Mouse (Mus musculus) heart, adult 9 months (tissue): ENCODE measurements around the gene Faim2.

Experiments
- DNase-seq, 2 experiments: peaks; one replicate each; pipeline ENCODE4 v3.0.0; 2022; ENCODE audit warnings: low spot score in 2 of 2

Gene Faim2

GRCm38 (mm10) chr15:99509840-99510239 lies 18.1 kb downstream of the Faim2 start:
- no peak for DNase-seq

DNA sequence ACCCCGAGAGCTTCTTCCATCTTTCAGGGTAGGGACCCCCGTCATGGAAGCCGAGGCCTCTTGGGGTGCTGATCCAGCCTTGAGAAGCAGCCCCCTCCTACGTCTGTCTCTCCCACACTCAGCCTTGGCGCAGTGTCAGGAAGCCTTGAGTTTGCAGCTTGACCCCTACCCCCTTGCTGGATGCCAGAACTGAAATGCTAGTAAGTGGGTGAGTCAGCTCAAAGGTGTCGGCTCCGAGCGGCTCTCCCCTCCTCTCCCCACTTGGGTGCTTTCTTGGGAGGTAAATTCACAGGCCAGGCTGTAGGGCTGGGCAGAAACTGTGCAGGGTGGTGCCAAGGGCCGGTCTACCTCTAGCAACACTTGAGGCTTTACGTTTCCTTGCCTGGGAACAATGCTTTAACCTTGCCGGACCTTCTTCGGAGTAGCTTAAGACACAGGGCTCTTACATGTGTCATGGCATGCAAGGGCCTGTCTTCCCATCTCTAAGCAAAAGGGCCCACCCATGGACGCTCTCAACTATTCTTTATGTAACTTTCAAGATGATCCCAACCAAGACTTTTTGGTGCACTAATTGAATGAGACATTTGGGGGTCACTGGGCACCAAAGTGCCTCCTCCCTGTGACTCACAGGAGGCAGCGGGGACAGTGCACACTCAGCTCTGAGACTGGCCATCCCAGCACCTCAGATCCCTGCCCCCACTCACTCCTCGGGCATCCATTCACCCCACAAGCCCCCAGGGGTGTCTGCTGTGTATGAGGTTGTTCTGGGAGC lies 22.5 kb downstream of the Faim2 start:
- DNase-seq: no peak

- DNase-seq: no peak
Observed at GRCm38 (mm10) chr15:99503256-99503655, 24.7 kb downstream of the Faim2 start.

DNA sequence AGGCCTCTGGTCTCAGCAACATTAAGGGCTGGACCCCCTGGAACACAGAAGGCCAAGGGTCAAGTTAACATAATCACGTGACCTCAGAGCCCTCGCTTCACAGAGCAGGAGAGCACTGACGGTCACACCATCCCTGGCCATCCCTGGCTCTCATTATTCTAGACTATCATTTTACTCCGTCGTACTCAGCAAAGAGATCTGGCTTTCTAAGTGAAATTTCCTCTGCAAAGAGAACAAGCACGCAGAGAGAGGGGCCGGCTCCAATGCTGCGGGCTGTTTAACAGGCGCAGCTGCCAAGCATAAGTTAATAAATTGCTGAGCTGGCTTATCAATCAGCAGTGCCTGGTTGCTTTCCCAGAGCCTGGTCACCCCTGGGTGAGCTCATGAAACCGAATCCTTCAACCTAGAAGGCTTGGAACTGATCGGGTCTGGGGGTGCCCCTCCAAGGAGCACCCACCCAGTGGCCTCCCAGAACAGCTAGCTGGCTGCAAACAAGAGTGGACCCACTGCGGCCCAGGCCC lies 25.6 kb downstream of the Faim2 start:
- no peak for DNase-seq

GRCm38 (mm10) chr15:99501292-99502260 lies 26.4 kb downstream of the Faim2 start:
- no peak for DNase-seq

DNA sequence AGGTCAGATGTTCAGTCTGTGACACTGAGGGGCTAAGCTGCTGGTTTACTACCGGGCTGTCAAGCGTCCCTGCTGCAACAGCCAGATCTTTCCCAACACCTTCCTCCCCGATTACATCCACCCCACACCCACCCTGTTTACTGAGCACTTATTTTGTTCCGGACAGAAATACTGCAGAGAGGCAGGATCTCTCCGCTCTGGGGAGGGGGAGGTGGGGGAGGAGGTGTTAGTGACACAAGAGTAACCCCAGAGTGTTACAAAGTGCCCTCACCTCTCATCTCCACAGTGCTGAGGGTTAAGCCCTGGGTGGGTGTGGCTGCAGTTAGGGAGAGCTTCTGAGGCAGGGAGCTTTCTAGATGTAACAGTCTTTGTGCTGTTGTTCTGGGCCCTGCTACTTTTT lies 27.6 kb downstream of the Faim2 start:
- no peak for DNase-seq

DNA sequence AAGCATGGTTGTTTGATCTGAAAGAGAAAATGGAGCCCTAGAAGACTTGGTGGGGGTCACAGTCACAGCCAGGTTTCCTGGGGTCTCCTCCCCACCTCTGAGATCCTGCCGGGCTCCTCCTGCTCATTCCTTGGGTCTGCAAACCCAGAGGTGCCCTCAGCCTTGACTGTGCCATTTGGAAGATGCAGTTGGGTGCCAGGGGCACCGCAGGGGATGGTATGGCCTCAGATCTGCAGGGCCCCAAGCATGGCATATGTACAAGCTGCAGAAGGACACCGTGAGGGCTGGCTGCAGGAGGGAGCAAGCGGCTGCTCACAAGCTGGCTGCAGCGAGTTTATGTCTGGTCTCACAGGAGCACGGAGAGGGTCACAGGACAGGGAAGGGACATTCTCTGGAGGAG lies 28.2 kb downstream of the Faim2 start:
- DNase-seq: no peak

- DNase-seq: peak; percentile 31 to 32
Observed at GRCm38 (mm10) chr15:99498781-99499180, 29.2 kb downstream of the Faim2 start.

DNA sequence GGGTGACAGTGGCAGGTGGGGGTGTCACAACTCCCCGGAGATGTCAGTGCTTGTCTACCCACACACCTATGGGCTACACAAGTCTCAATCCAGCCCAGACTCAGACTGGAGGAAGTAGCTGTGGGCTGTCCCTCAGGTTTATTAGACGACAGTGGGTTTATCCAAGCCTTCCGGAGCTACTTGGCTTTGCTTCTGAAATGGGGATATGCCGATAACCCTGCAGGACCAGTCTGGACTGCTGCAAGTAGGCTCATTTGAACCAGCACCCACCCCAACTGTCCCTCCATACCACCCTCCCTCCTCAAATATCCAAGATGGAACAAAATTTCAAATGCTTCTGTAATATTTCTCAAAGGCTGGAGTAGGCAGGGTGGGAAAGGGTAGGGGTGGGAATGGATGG lies 29.6 kb downstream of the Faim2 start:
- DNase-seq: peak in 1 of 2 experiments; percentile 15

GRCm38 (mm10) chr15:99497527-99498242 lies 30.3 kb downstream of the Faim2 start:
- DNase-seq: peak; percentile 61 to 83

- peak; percentile 41 to 52 for DNase-seq
Observed at GRCm38 (mm10) chr15:99497061-99497460, 30.9 kb downstream of the Faim2 start.

- DNase-seq: no peak
Observed at GRCm38 (mm10) chr15:99484745-99485144, 43.2 kb downstream of the Faim2 start.

- DNase-seq: no peak
Observed at GRCm38 (mm10) chr15:99475814-99476213, 52.2 kb downstream of the Faim2 start.

DNA sequence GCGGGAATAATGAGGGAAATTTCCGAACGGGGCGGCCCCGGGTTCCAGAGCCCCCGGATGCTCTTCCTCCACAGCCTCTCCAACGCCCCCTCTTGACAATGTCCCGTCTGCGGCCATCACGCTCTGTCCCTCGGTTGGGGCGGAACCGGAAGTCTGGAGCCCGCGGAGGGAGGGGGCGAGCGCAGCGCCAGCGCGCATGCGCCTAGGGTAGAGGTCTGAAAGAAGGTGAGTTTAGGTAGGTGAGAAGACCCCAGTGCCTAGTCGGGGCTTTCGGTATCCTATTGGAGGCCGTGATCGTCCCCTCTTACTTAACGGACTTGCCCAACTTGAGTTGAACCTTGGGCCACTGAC lies 53.4 kb downstream of the Faim2 start, which contains the start of gene Bcdin3d:
Gene Bcdin3d, minus strand, starts transcription at position 155 of the 351 bp plus-strand sequence.
- DNase-seq: peak; percentile 83 to 87

GRCm38 (mm10) chr15:99473801-99474575 lies 54.0 kb downstream of the Faim2 start:
- peak; percentile 69 to 71 for DNase-seq

GRCm38 (mm10) chr15:99472972-99473371 lies 55.0 kb downstream of the Faim2 start:
- no peak for DNase-seq

- no peak for DNase-seq
Observed at GRCm38 (mm10) chr15:99471677-99472063, 56.3 kb downstream of the Faim2 start.

DNA sequence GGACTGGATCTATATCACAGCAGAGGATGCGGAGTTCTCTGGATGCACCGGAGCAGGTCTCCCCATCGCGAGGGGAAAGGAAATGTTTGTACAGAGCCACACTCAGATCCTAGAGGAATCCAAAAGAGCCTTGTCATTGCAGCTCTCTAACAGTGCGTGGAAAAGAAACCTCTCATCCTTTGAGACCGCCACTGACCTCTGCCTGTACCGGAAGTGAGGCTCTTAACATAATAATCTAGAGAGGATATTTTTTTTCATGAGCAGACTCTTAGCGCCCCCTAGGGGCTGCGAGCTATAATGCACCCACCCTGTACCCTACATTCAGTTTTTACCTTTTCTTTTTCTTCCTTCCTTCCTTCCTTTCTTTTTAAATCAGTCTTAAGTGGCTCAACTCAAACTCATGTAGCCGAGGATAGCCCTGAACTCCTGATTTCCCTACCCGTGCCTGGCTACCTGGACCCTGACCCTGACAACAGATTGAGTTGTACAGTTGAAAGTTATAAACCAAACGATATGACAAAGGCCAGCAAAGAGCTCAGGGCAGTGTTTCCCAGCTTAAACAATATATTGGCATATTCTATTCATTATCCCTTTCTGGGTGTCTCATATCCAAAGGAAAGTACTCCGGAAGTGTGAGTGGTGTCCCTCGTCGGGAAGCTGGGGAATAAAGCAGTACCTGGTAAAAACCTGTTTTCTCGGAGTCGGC lies 56.8 kb downstream of the Faim2 start:
- DNase-seq: peak; percentile 68

GRCm38 (mm10) chr15:99470224-99470761 lies 57.7 kb downstream of the Faim2 start:
- DNase-seq: peak; percentile 59 to 68

DNA sequence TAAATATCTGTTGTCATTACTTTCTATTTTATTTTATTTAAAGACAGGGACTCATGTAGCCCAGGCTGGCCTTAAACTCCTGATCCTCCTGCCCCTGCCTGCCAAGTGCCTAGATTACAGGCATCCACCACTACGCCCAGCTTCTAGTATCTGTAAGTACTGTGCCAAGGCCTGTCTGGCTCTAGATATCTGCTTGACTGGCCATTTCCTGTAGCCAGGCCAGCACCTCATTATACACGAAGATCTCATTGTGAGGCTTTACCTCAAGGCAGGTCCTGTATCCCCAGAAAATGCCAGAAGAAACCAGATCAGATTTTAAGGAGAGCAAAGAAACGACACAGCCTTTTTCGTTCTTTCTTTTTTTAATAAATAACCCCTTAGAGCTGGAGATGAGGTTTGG lies 58.2 kb downstream of the Faim2 start:
- DNase-seq: no peak
